Mouse (Mus musculus): ENCODE results near the gene Kcnmb1. TPM values are rescaled to one million over a fixed set of nuclear protein-coding genes. Genes with fewer than 3 reads are reported as not detected.

The Kcnmb1 gene
- polyA plus RNA-seq, 1 experiment from 2014 or later: 0.26 TPM

- H3K27me3 ChIP-seq (ENCODE audit: insufficient read depth, poor library complexity, severe bottlenecking): no peaks in the 10 kb centered on the region
- H3K27ac ChIP-seq: no peak overlapping the region
- H3K9me3 ChIP-seq: no peaks in the 10 kb centered on the region
- 72% methylated on average over 11 of the region's 11 CpGs for WGBS
- no peaks in the 10 kb centered on the region for H3K36me3 ChIP-seq
- no peak overlapping the region for H3K4me3 ChIP-seq
- peaks cover 9% of the 10 kb centered on the region; the same call in 1 of the 2 replicates for H3K4me1 ChIP-seq (replicated peaks)
- no peak for DNase-seq (ENCODE audit: low spot score)
These were observed 33.4 kb upstream of the Kcnmb1 start for GRCm38 (mm10) chr11:33929412-33929811.

- H3K27me3 ChIP-seq (ENCODE audit: insufficient read depth, poor library complexity, severe bottlenecking): no peaks in the 10 kb centered on the region
- no peaks in the 10 kb centered on the region for H3K9me3 ChIP-seq
- H3K36me3 ChIP-seq: no peaks in the 10 kb centered on the region
- H3K4me3 ChIP-seq: no peak overlapping the region
- DNase-seq (ENCODE audit: low spot score): peak; percentile 63
- 12% methylated on average over 9 of the region's 10 CpGs for WGBS
- H3K4me1 ChIP-seq (replicated peaks): peaks cover 9% of the 10 kb centered on the region; the same call in 1 of the 2 replicates
- peak overlapping the region; percentile 35; the same call in 1 of the 2 replicates for H3K27ac ChIP-seq
These were observed 30.9 kb upstream of the Kcnmb1 start for GRCm38 (mm10) chr11:33931836-33932385.

GRCm38 (mm10) chr11:33932386-33933111, 30.3 kb upstream of the Kcnmb1 start:
- WGBS: 79% methylated on average over 18 of the region's 18 CpGs
- no peaks in the 10 kb centered on the region for H3K27me3 ChIP-seq (ENCODE audit: insufficient read depth, poor library complexity, severe bottlenecking)
- no peaks in the 10 kb centered on the region for H3K9me3 ChIP-seq
- H3K4me1 ChIP-seq (replicated peaks): peaks cover 9% of the 10 kb centered on the region; the same call in 1 of the 2 replicates
- no peak overlapping the region for H3K4me3 ChIP-seq
- no peak for DNase-seq (ENCODE audit: low spot score)
- H3K27ac ChIP-seq: peak overlapping the region; percentile 35; the same call in 1 of the 2 replicates
- no peaks in the 10 kb centered on the region for H3K36me3 ChIP-seq

- no peaks in the 10 kb centered on the region for H3K36me3 ChIP-seq
- H3K27me3 ChIP-seq (ENCODE audit: insufficient read depth, poor library complexity, severe bottlenecking): no peaks in the 10 kb centered on the region
- H3K9me3 ChIP-seq: no peaks in the 10 kb centered on the region
- DNase-seq (ENCODE audit: low spot score): no peak
- 60% methylated on average over 9 of the region's 9 CpGs for WGBS
- H3K27ac ChIP-seq: no peak overlapping the region
- no peak overlapping the region for H3K4me3 ChIP-seq
- peaks cover 12% of the 10 kb centered on the region; the same call in 1 of the 2 replicates for H3K4me1 ChIP-seq (replicated peaks)
These were observed 28.5 kb upstream of the Kcnmb1 start for GRCm38 (mm10) chr11:33934286-33934685.

GRCm38 (mm10) chr11:33937641-33938040, 25.2 kb upstream of the Kcnmb1 start:
- no peak overlapping the region for H3K4me3 ChIP-seq
- no peak for DNase-seq (ENCODE audit: low spot score)
- H3K27me3 ChIP-seq (ENCODE audit: insufficient read depth, poor library complexity, severe bottlenecking): no peaks in the 10 kb centered on the region
- H3K9me3 ChIP-seq: no peaks in the 10 kb centered on the region
- no peaks in the 10 kb centered on the region for H3K36me3 ChIP-seq
- peaks cover 5% of the 10 kb centered on the region; the same call in 1 of the 2 replicates for H3K4me1 ChIP-seq (replicated peaks)
- WGBS: 90% methylated on average over 8 of the region's 8 CpGs
- no peak overlapping the region for H3K27ac ChIP-seq

GRCm38 (mm10) chr11:33938561-33939274, 24.1 kb upstream of the Kcnmb1 start:
- Histone ChIP-seq H3K27ac (no peak overlapping the region), H3K27me3 (ENCODE audit: insufficient read depth, poor library complexity, severe bottlenecking) (no peaks in the 10 kb centered on the region), H3K36me3 (no peaks in the 10 kb centered on the region), H3K4me3 (no peak overlapping the region), H3K9me3 (no peaks in the 10 kb centered on the region), H3K4me1 (replicated peaks) (0 out of 2 replicates have a peak, but pooled peaks cover 3% of the 10 kb centered on the region)
- WGBS: 58% methylated on average over 7 of the region's 7 CpGs
- DNase-seq (ENCODE audit: low spot score): no peak

GRCm38 (mm10) chr11:33939456-33940113, 23.2 kb upstream of the Kcnmb1 start:
- H3K9me3 ChIP-seq: no peaks in the 10 kb centered on the region
- 0 out of 2 replicates have a peak, but pooled peaks cover 3% of the 10 kb centered on the region for H3K4me1 ChIP-seq (replicated peaks)
- DNase-seq (ENCODE audit: low spot score): no peak
- no peak overlapping the region for H3K27ac ChIP-seq
- 84% methylated on average over 4 of the region's 4 CpGs for WGBS
- no peak overlapping the region for H3K4me3 ChIP-seq
- H3K36me3 ChIP-seq: no peaks in the 10 kb centered on the region
- no peaks in the 10 kb centered on the region for H3K27me3 ChIP-seq (ENCODE audit: insufficient read depth, poor library complexity, severe bottlenecking)

- 0 out of 2 replicates have a peak overlapping the region, but pooled peaks have one; percentile 8 for H3K27ac ChIP-seq
- no peak for DNase-seq (ENCODE audit: low spot score)
- WGBS: 71% methylated on average over 1 of the region's 1 CpGs
These were observed 19.2 kb upstream of the Kcnmb1 start for GRCm38 (mm10) chr11:33943565-33943964.

GRCm38 (mm10) chr11:33944067-33944785, 18.6 kb upstream of the Kcnmb1 start:
- Histone ChIP-seq H3K4me3 (no peak overlapping the region), H3K9me3 (no peaks in the 10 kb centered on the region), H3K4me1 (replicated peaks) (no peaks in the 10 kb centered on the region), H3K27me3 (ENCODE audit: insufficient read depth, poor library complexity, severe bottlenecking) (no peaks in the 10 kb centered on the region), H3K27ac (0 out of 2 replicates have a peak overlapping the region, but pooled peaks have one; percentile 8), H3K36me3 (no peaks in the 10 kb centered on the region)
- peak; percentile 33 for DNase-seq (ENCODE audit: low spot score)
- WGBS: 62% methylated on average over 4 of the region's 4 CpGs

More at GRCm38 (mm10) chr11:33943565-33943964, 19.2 kb upstream of the Kcnmb1 start:
- Histone ChIP-seq H3K4me1 (replicated peaks) (0 out of 2 replicates have a peak, but pooled peaks cover 3% of the 10 kb centered on the region), H3K27me3 (ENCODE audit: insufficient read depth, poor library complexity, severe bottlenecking) (no peaks in the 10 kb centered on the region), H3K9me3 (no peaks in the 10 kb centered on the region), H3K36me3 (no peaks in the 10 kb centered on the region), H3K4me3 (no peak overlapping the region)

GRCm38 (mm10) chr11:33944786-33945328, 18.0 kb upstream of the Kcnmb1 start:
- no peaks in the 10 kb centered on the region for H3K36me3 ChIP-seq
- H3K4me1 ChIP-seq (replicated peaks): no peaks in the 10 kb centered on the region
- 87% methylated on average over 9 of the region's 9 CpGs for WGBS
- H3K9me3 ChIP-seq: no peaks in the 10 kb centered on the region
- H3K27me3 ChIP-seq (ENCODE audit: insufficient read depth, poor library complexity, severe bottlenecking): no peaks in the 10 kb centered on the region
- H3K4me3 ChIP-seq: no peak overlapping the region
- no peak overlapping the region for H3K27ac ChIP-seq
- DNase-seq (ENCODE audit: low spot score): no peak

GRCm38 (mm10) chr11:33946501-33946900, 16.3 kb upstream of the Kcnmb1 start:
- Histone ChIP-seq H3K27ac (no peak overlapping the region), H3K4me3 (no peak overlapping the region), H3K27me3 (ENCODE audit: insufficient read depth, poor library complexity, severe bottlenecking) (no peaks in the 10 kb centered on the region), H3K36me3 (no peaks in the 10 kb centered on the region), H3K9me3 (no peaks in the 10 kb centered on the region), H3K4me1 (replicated peaks) (peaks cover 3% of the 10 kb centered on the region)
- WGBS: 84% methylated on average over 4 of the region's 4 CpGs
- DNase-seq (ENCODE audit: low spot score): no peak

GRCm38 (mm10) chr11:33951155-33951554, 11.7 kb upstream of the Kcnmb1 start:
- Histone ChIP-seq H3K27me3 (ENCODE audit: insufficient read depth, poor library complexity, severe bottlenecking) (no peaks in the 10 kb centered on the region), H3K36me3 (no peaks in the 10 kb centered on the region), H3K4me3 (no peak overlapping the region), H3K27ac (no peak overlapping the region), H3K4me1 (replicated peaks) (peaks cover 8% of the 10 kb centered on the region), H3K9me3 (no peaks in the 10 kb centered on the region)
- peak; percentile 17 for DNase-seq (ENCODE audit: low spot score)
- 41% methylated on average over 5 of the region's 5 CpGs for WGBS
